Mouse (Mus musculus): ENCODE data around the gene Nr2f1.
A peak's percentile ranks its signal among the peaks of the same experiment; 100 is the strongest.

The Nr2f1 gene

GRCm38 (mm10) chr13:78200407-78200806 lies 850 bp upstream of the Nr2f1 start:
- DNase-seq (ENCODE audit: inconsistent ontology term): peak; percentile 98

GRCm38 (mm10) chr13:78198871-78199641 lies 501 bp downstream of the Nr2f1 start:
- DNase-seq (ENCODE audit: inconsistent ontology term): peak; percentile 79

- no peak for DNase-seq (ENCODE audit: inconsistent ontology term)
These were observed 1.1 kb downstream of the Nr2f1 start for GRCm38 (mm10) chr13:78198391-78198870.

- peak; percentile 65 for DNase-seq (ENCODE audit: inconsistent ontology term)
These were observed 1.7 kb downstream of the Nr2f1 start for GRCm38 (mm10) chr13:78197819-78198390.

- peak; percentile 51 for DNase-seq (ENCODE audit: inconsistent ontology term)
These were observed 2.2 kb downstream of the Nr2f1 start for GRCm38 (mm10) chr13:78197286-78197818.

GRCm38 (mm10) chr13:78196236-78196796 lies 3.2 kb downstream of the Nr2f1 start:
- peak; percentile 37 for DNase-seq (ENCODE audit: inconsistent ontology term)

- peak; percentile 72 for DNase-seq (ENCODE audit: inconsistent ontology term)
These were observed 3.9 kb downstream of the Nr2f1 start for GRCm38 (mm10) chr13:78195601-78196115.

- DNase-seq (ENCODE audit: inconsistent ontology term): peak; percentile 62
These were observed 4.5 kb downstream of the Nr2f1 start for GRCm38 (mm10) chr13:78194850-78195600.

GRCm38 (mm10) chr13:78194135-78194849 lies 5.3 kb downstream of the Nr2f1 start:
- DNase-seq (ENCODE audit: inconsistent ontology term): peak; percentile 57

GRCm38 (mm10) chr13:78193211-78193610 lies 6.3 kb downstream of the Nr2f1 start:
- peak; percentile 46 for DNase-seq (ENCODE audit: inconsistent ontology term)

GRCm38 (mm10) chr13:78189586-78189985 lies 10.0 kb downstream of the Nr2f1 start:
- DNase-seq (ENCODE audit: inconsistent ontology term): no peak

- DNase-seq (ENCODE audit: inconsistent ontology term): no peak
These were observed 11.7 kb downstream of the Nr2f1 start for GRCm38 (mm10) chr13:78187833-78188232.

GRCm38 (mm10) chr13:78186340-78186946 lies 13.1 kb downstream of the Nr2f1 start:
- no peak for DNase-seq (ENCODE audit: inconsistent ontology term)

- no peak for DNase-seq (ENCODE audit: inconsistent ontology term)
These were observed 14.6 kb downstream of the Nr2f1 start for GRCm38 (mm10) chr13:78184786-78185466.

GRCm38 (mm10) chr13:78183986-78184385 lies 15.6 kb downstream of the Nr2f1 start:
- DNase-seq (ENCODE audit: inconsistent ontology term): peak; percentile 17

- no peak for DNase-seq (ENCODE audit: inconsistent ontology term)
These were observed 16.6 kb downstream of the Nr2f1 start for GRCm38 (mm10) chr13:78183004-78183403.

GRCm38 (mm10) chr13:78181930-78182558 lies 17.5 kb downstream of the Nr2f1 start:
- peak; percentile 39 for DNase-seq (ENCODE audit: inconsistent ontology term)

- DNase-seq (ENCODE audit: inconsistent ontology term): peak; percentile 41
These were observed 18.3 kb downstream of the Nr2f1 start for GRCm38 (mm10) chr13:78181071-78181929.

Measured in Muller cell, postnatal 12 days (primary cell).